Mouse (Mus musculus) hindbrain, embryonic 14.5 days (tissue): ENCODE data around the gene Abhd14b. TPM values are rescaled to one million over a fixed set of nuclear protein-coding genes. Genes with fewer than 3 reads are reported as not detected.

Experiments
- ATAC-seq: fragments of 200-750 bp; cut with Nextera tagmentation; 2 replicates; pipeline ENCODE4 v1.8.0; 2017; ENCODE audit warnings: moderate number of reproducible peaks, mild to moderate bottlenecking, moderate TSS enrichment, moderate library complexity; ENCODE audit not compliant: low FRiP score
- DNase-seq: peaks from one replicate; pipeline ENCODE4 v3.0.0-alpha.2; 2015; ENCODE audit warnings: low spot score
- H3K27ac ChIP-seq: fragments of 300-500 bp; sonication (generic); 2 replicates; pipeline ENCODE4 v1.5.1; 2014; ENCODE audit warnings: mild to moderate bottlenecking, moderate library complexity
- H3K27me3 ChIP-seq: fragments of 300-500 bp; sonication (generic); 2 replicates; pipeline ENCODE4 v1.6.1; 2014; ENCODE audit warnings: mild to moderate bottlenecking, low read length, mixed read lengths; ENCODE audit not compliant: control insufficient read depth, insufficient read depth
- H3K36me3 ChIP-seq: fragments of 300-500 bp; sonication (generic); replicated peaks from 2 replicates; pipeline ENCODE4 v1.6.1; 2014; ENCODE audit not compliant: control insufficient read depth, insufficient read depth
- H3K4me1 ChIP-seq: fragments of 300-500 bp; sonication (generic); replicated peaks from 2 replicates; pipeline ENCODE4 v1.6.1; 2014; ENCODE audit warnings: antibody characterized with exemption, low read length, mixed read lengths; ENCODE audit not compliant: control insufficient read depth, insufficient read depth
- H3K4me2 ChIP-seq: fragments of 300-500 bp; sonication (generic); replicated peaks from 2 replicates; pipeline ENCODE4 v1.6.1; 2014; ENCODE audit warnings: mild to moderate bottlenecking, moderate library complexity
- H3K4me3 ChIP-seq: fragments of 300-500 bp; sonication (generic); replicated peaks from 2 replicates; pipeline ENCODE4 v1.5.1; 2014; ENCODE audit warnings: mild to moderate bottlenecking, low read length
- H3K9ac ChIP-seq: fragments of 300-500 bp; sonication (generic); 2 replicates; pipeline ENCODE4 v1.6.1; 2014
- H3K9me3 ChIP-seq: fragments of 300-500 bp; sonication (generic); 2 replicates; pipeline ENCODE4 v1.6.1; 2016; ENCODE audit warnings: low read length; ENCODE audit not compliant: control insufficient read depth
- WGBS: fragments of 180-500 bp; shearing (Covaris S2); extraction: QIAGEN DNeasy Blood & Tissue Kit; methylation state at CpG from one replicate; pipeline ENCODE4 v1.1.7; 2014; 5-methylcytosine and 5-hydroxymethylcytosine counted together
- polyA plus RNA-seq: library from polyadenylated mRNA; unstranded; fragments of >200 nt; fragmentation: Nextera tagmentation; extraction: Ambion mirVana; gene quantifications from 2 replicates; pipeline ENCODE4 v1.2.1, GENCODE M21; 2014

Abhd14b gene
- polyA plus RNA-seq, 1 experiment from 2014 or later: 8.2 TPM

GRCm38 (mm10) chr9:106410086-106410650, 37.1 kb upstream of the Abhd14b start:
- no peak overlapping the region for H3K9ac ChIP-seq
- H3K36me3 ChIP-seq: no peaks in the 10 kb centered on the region
- no peaks in the 10 kb centered on the region for H3K27me3 ChIP-seq
- no peak overlapping the region for H3K27ac ChIP-seq
- H3K9me3 ChIP-seq: no peaks in the 10 kb centered on the region
- no peak overlapping the region for H3K4me3 ChIP-seq
- no peak overlapping the region for H3K4me2 ChIP-seq
- WGBS: 66% methylated on average over 2 of the region's 2 CpGs
- H3K4me1 ChIP-seq: 0 out of 2 replicates have a peak, but pooled peaks cover 2% of the 10 kb centered on the region
- no peak for ATAC-seq
- DNase-seq: no peak

GRCm38 (mm10) chr9:106411091-106411594, 36.1 kb upstream of the Abhd14b start:
- 0 out of 2 replicates have a peak, but pooled peaks cover 2% of the 10 kb centered on the region for H3K4me1 ChIP-seq
- no peak overlapping the region for H3K9ac ChIP-seq
- 81% methylated on average over 9 of the region's 9 CpGs for WGBS
- no peaks in the 10 kb centered on the region for H3K36me3 ChIP-seq
- H3K27ac ChIP-seq: no peak overlapping the region
- no peak overlapping the region for H3K4me3 ChIP-seq
- DNase-seq (no peak), ATAC-seq (no peak)
- H3K9me3 ChIP-seq: no peaks in the 10 kb centered on the region
- H3K4me2 ChIP-seq: no peak overlapping the region
- no peaks in the 10 kb centered on the region for H3K27me3 ChIP-seq

- no peak overlapping the region for H3K4me2 ChIP-seq
- H3K9ac ChIP-seq: no peak overlapping the region
- H3K4me3 ChIP-seq: no peak overlapping the region
- no peaks in the 10 kb centered on the region for H3K4me1 ChIP-seq
- no peak for ATAC-seq
- no peak overlapping the region for H3K27ac ChIP-seq
- H3K9me3 ChIP-seq: no peaks in the 10 kb centered on the region
- H3K27me3 ChIP-seq: no peaks in the 10 kb centered on the region
- no peak for DNase-seq
- 81% methylated on average over 6 of the region's 6 CpGs for WGBS
- H3K36me3 ChIP-seq: no peaks in the 10 kb centered on the region
These were observed 35.5 kb upstream of the Abhd14b start for GRCm38 (mm10) chr9:106411729-106412128.

- Histone ChIP-seq H3K4me3 (no peak overlapping the region), H3K36me3 (no peaks in the 10 kb centered on the region), H3K27me3 (no peaks in the 10 kb centered on the region), H3K9ac (no peak overlapping the region), H3K9me3 (no peaks in the 10 kb centered on the region), H3K4me2 (no peak overlapping the region), H3K4me1 (peaks cover under 1% of the 10 kb centered on the region; the same call in 1 of the 2 replicates), H3K27ac (no peak overlapping the region)
- 86% methylated on average over 3 of the region's 3 CpGs for WGBS
- ATAC-seq (no peak), DNase-seq (no peak)
These were observed 35.0 kb upstream of the Abhd14b start for GRCm38 (mm10) chr9:106412210-106412609.

GRCm38 (mm10) chr9:106413606-106414005, 33.7 kb upstream of the Abhd14b start:
- no peak overlapping the region for H3K4me2 ChIP-seq
- no peak overlapping the region for H3K9ac ChIP-seq
- H3K36me3 ChIP-seq: no peaks in the 10 kb centered on the region
- no peaks in the 10 kb centered on the region for H3K27me3 ChIP-seq
- DNase-seq: no peak
- no peak for ATAC-seq
- no peaks in the 10 kb centered on the region for H3K9me3 ChIP-seq
- H3K4me3 ChIP-seq: no peak overlapping the region
- WGBS: 85% methylated on average over 5 of the region's 5 CpGs
- H3K27ac ChIP-seq: no peak overlapping the region
- H3K4me1 ChIP-seq: peaks cover 14% of the 10 kb centered on the region

- no peaks in the 10 kb centered on the region for H3K9me3 ChIP-seq
- no peak for DNase-seq
- WGBS: 92% methylated on average over 6 of the region's 6 CpGs
- H3K27ac ChIP-seq: no peak overlapping the region
- H3K4me3 ChIP-seq: no peak overlapping the region
- peaks cover 32% of the 10 kb centered on the region for H3K4me1 ChIP-seq
- no peaks in the 10 kb centered on the region for H3K36me3 ChIP-seq
- H3K27me3 ChIP-seq: no peaks in the 10 kb centered on the region
- H3K9ac ChIP-seq: no peak overlapping the region
- no peak overlapping the region for H3K4me2 ChIP-seq
- ATAC-seq: no peak
These were observed 30.4 kb upstream of the Abhd14b start for GRCm38 (mm10) chr9:106416826-106417225.

GRCm38 (mm10) chr9:106417841-106418625, 29.2 kb upstream of the Abhd14b start:
- H3K4me2 ChIP-seq: peak overlapping the region; percentile 47
- peak overlapping the region; percentile 10 for H3K4me3 ChIP-seq
- no peaks in the 10 kb centered on the region for H3K9me3 ChIP-seq
- 14% methylated on average over 29 of the region's 29 CpGs for WGBS
- H3K27ac ChIP-seq: peak overlapping the region; percentile 11; the same call in 1 of the 2 replicates
- no peaks in the 10 kb centered on the region for H3K36me3 ChIP-seq
- H3K27me3 ChIP-seq: no peaks in the 10 kb centered on the region
- peak overlapping the region; percentile 25 for H3K9ac ChIP-seq
- ATAC-seq (peak; percentile 60; the same call in 1 of the 2 replicates), DNase-seq (peak; percentile 81)
- H3K4me1 ChIP-seq: peaks cover 32% of the 10 kb centered on the region

GRCm38 (mm10) chr9:106420608-106421007, 26.7 kb upstream of the Abhd14b start:
- Histone ChIP-seq H3K9me3 (no peaks in the 10 kb centered on the region), H3K27me3 (no peaks in the 10 kb centered on the region), H3K9ac (peak overlapping the region; percentile 25; the same call in 1 of the 2 replicates), H3K4me3 (no peak overlapping the region), H3K27ac (no peak overlapping the region; the same call in 1 of the 2 replicates), H3K4me1 (peaks cover 32% of the 10 kb centered on the region), H3K4me2 (peak overlapping the region; percentile 39; the same call in 1 of the 2 replicates), H3K36me3 (no peaks in the 10 kb centered on the region)
- 8% methylated on average over 2 of the region's 2 CpGs for WGBS
- DNase-seq: peak; percentile 29
- ATAC-seq: peak; percentile 16; the same call in 1 of the 2 replicates
